Mouse (Mus musculus) liver (tissue): ENCODE data around the gene H2afv.

Source experiments
- DNase-seq: peaks from one replicate; pipeline ENCODE4 v3.0.0-alpha.2; 2020; ENCODE audit warnings: mixed read lengths

H2afv gene

DNA sequence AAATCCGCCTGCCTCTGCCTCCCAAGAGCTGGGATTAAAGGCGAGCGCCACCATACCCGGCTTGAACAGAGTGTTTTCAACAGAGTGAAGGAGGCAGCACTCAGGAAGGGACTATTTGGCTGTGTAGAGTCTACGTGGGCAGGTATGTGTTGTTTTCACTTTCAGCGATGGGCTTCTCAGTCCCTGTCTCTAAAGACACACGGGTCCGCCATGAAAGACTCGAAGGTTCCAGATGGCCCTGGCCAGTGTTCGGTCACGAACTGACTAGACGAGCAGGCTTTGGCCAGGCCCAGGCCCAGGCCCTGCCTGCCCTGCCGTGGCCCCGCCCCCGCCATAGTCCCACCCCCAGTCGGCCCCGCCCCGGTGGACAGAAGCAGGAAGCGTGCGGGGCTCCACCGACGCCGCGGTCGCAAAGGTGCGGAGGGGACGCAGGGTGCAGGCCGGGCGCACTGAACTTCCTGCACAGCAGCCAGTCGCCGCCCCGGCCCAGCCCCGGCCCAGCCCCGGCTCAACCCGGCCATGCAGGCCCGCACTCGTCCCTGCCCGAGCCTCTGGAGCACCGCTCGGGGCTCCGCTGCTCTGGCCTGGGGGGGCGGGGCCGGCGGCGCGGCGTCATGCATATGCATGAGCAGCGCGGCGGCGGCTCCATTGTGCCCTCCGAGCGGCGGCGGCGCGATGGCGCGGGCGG is 55.4 kb downstream of the H2afv start, which contains the start of gene Zmiz2:
Zmiz2 (plus strand) TSS at position 349 of the 688 bp plus-strand sequence.
- DNase-seq: peak; percentile 97

DNA sequence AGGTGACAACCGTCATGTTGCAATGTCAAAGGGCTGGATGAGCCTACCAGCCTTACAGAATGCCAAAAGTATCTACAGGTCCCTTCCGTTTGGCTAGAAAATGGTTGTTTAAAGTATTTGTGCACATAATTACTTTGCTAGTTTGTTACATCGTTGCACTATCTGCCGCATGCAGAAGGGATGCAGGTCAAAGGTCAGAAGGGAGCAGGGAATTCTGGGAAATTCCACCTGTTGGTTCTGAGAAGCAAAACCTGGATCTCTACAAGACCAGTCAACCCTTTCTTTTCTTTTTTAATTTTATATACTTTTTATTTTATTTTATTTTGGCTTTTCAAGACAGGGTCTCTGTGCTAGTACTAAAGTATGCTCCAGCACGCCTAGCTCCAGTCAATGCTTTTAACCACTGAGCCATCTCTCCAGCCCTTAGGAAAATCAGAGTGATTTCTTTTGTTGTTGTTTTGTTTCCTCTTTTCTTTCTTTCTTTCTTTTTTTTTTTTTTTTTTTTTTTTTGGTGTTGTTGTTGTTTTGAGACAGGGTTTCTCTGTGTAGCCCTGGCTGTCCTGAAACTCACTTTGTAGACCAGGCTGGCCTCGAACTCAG is 56.0 kb downstream of the H2afv start:
- DNase-seq: no peak

DNA sequence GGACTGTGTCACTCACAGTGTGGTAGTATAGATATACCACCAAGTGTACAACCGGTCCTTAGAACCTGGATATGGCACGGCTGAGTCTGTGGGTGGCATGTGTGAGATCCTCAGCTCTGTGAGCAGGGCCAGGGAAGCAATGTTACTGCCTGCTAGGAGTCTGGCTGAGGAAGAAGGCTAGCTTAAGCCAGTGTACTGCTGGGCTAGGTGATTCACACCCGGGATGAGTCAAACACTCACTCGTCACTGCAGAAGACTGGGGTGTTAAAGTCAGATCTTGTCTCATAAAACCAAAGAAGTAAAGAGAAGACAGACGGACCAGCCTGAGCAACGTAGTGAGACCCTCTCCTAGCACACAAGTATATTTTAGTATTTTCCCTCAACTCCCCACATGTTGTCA is 63.3 kb downstream of the H2afv start:
- no peak for DNase-seq
